Mouse (Mus musculus): ENCODE measurements around the gene Swsap1.

- TF ChIP-seq CEBPB (IDR thresholded peaks at IDR 0.05; ENCODE audit: insufficient read depth, poor library complexity, severe bottlenecking) (no peak), TCF12 (IDR thresholded peaks at IDR 0.05; ENCODE audit: insufficient read depth, poor library complexity, severe bottlenecking) (no peak), POLR2A (IDR thresholded peaks at IDR 0.05; ENCODE audit: insufficient read length, low read depth) (no peak), POLR2AphosphoS2 (IDR thresholded peaks at IDR 0.05; ENCODE audit: insufficient read length, low read depth) (no peak), USF1 (IDR thresholded peaks at IDR 0.05; ENCODE audit: low read depth) (no peak), REST (IDR thresholded peaks at IDR 0.05; ENCODE audit: insufficient read depth, insufficient read length) (no peak)
Measured at GRCm38 (mm10) chr9:21935466-21936131, 20.0 kb upstream of the Swsap1 start.

All from myocyte (in vitro differentiated cells).